Comparison of ENCODE assay signal across 16 mouse cellular contexts in the genomic region with DNA sequence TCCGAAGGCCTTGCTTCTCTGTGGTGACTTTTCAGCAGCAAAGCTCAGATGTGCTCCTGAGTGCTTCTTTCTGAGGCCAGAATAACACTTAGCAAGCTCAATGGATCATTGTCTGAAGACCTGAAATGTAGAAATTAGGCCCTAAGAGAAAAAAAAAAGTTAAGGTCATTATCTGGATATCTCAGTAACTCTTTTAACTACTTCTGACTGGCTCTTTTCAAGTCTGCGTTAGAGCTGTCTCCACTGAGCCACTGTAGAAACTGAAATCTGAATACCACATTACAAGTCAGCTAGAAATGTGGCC. TPM values are rescaled to one million over a fixed set of nuclear protein-coding genes. Genes with fewer than 3 reads are reported as not detected.
DNase-seq lines count a peak whose midpoint lies in the region; ATAC-seq and TF ChIP-seq lines count a peak whose summit lies in the region.
"Had no signal": no experiment of that assay in that cellular context is flagged by ENCODE, and none has a peak within 500 bp of the region (broad histone marks: within the 10 kb centered on the region; RNA-seq: fewer than 3 reads in every experiment).

No protein-coding gene starts in this region.

- no peak for ATAC-seq in heart, postnatal 0 days (ENCODE audit: insufficient read depth, low read depth)
- no peak for ATAC-seq in heart, embryonic 11.5 days (replicated peaks; ENCODE audit: insufficient number of reproducible peaks, low FRiP score, low TSS enrichment)
- ATAC-seq in limb, embryonic 11.5 days (ENCODE audit: insufficient number of reproducible peaks, low FRiP score, low TSS enrichment, low read depth) = no peak
- ATAC-seq: liver, postnatal 0 days had no signal

- no peak for TF ChIP-seq POLR2A in testis, adult 2 months (IDR thresholded peaks at IDR 0.05; ENCODE audit: control insufficient read depth, low read depth, low read length)

- H3K27me3 ChIP-seq in heart, postnatal 0 days (ENCODE audit: control insufficient read depth, insufficient read depth, low read length) = no peaks in the 10 kb centered on the region
- H3K27me3 ChIP-seq in heart, embryonic 11.5 days (ENCODE audit: control insufficient read depth, insufficient read depth, low read length) = no peaks in the 10 kb centered on the region
- H3K27me3 ChIP-seq in testis, adult 2 months (ENCODE audit: control insufficient read depth, insufficient read depth, low read length) = no peaks in the 10 kb centered on the region
- H3K27me3 ChIP-seq in limb, embryonic 11.5 days (ENCODE audit: control insufficient read depth, insufficient read depth, low read length) = no peaks in the 10 kb centered on the region
- H3K27me3 ChIP-seq: forebrain, embryonic 15.5 days; hindbrain, embryonic 13.5 days; midbrain, embryonic 15.5 days had no signal

- no peak overlapping the region for H3K4me3 ChIP-seq in heart, postnatal 0 days (ENCODE audit: low read depth, low read length)
- no peak overlapping the region for H3K4me3 ChIP-seq in heart, embryonic 11.5 days (ENCODE audit: low read depth, low read length)
- no peak overlapping the region for H3K4me3 ChIP-seq in testis, adult 2 months (ENCODE audit: control insufficient read depth, low read depth, low read length)
- H3K4me3 ChIP-seq in limb, embryonic 11.5 days (ENCODE audit: low read depth, low read length) = no peak overlapping the region
- H3K4me3 ChIP-seq: forebrain, embryonic 15.5 days; hindbrain, embryonic 13.5 days; midbrain, embryonic 15.5 days; myocyte had no signal

- no peaks in the 10 kb centered on the region for H3K36me3 ChIP-seq in heart, postnatal 0 days (replicated peaks; ENCODE audit: control insufficient read depth, insufficient read depth, low read length)
- H3K36me3 ChIP-seq in heart, embryonic 11.5 days (ENCODE audit: control insufficient read depth, insufficient read depth, low read length) = no peaks in the 10 kb centered on the region
- H3K36me3 ChIP-seq in testis, adult 2 months (ENCODE audit: control insufficient read depth, insufficient read depth, low read length) = no peaks in the 10 kb centered on the region
- no peaks in the 10 kb centered on the region for H3K36me3 ChIP-seq in limb, embryonic 11.5 days (ENCODE audit: control insufficient read depth, insufficient read depth, low read length)
- H3K36me3 ChIP-seq: forebrain, embryonic 15.5 days; hindbrain, embryonic 13.5 days; midbrain, embryonic 15.5 days had no signal

- H3K27ac ChIP-seq in heart, postnatal 0 days (ENCODE audit: low read depth) = peak overlapping the region; percentile 57
- H3K27ac ChIP-seq in heart, embryonic 11.5 days (ENCODE audit: low read depth, low read length) = no peak overlapping the region
- H3K27ac ChIP-seq in testis, adult 2 months (ENCODE audit: control insufficient read depth, insufficient read depth, low read depth, low read length) = peak overlapping the region; percentile 13; the same call in 1 of the 2 replicates
- H3K27ac ChIP-seq in limb, embryonic 11.5 days (replicated peaks; ENCODE audit: low read depth, low read length) = peak overlapping the region; percentile 80
- H3K27ac ChIP-seq: hindbrain, embryonic 13.5 days; midbrain, embryonic 15.5 days; stomach, postnatal 0 days had no signal

- no peak overlapping the region for H3K9ac ChIP-seq in heart, postnatal 0 days (replicated peaks; ENCODE audit: low read depth, low read length)
- H3K9ac ChIP-seq in heart, embryonic 11.5 days (ENCODE audit: low read depth, low read length) = no peak overlapping the region
- H3K9ac ChIP-seq in limb, embryonic 11.5 days (ENCODE audit: low read length) = no peak overlapping the region
- H3K9ac ChIP-seq: forebrain, embryonic 15.5 days; hindbrain, embryonic 13.5 days; liver, postnatal 0 days; midbrain, embryonic 15.5 days had no signal

- no peak for TF ChIP-seq CTCF in heart, postnatal 0 days (IDR thresholded peaks at IDR 0.05; ENCODE audit: low read depth)
- TF ChIP-seq CTCF in testis, adult 2 months (IDR thresholded peaks at IDR 0.05; ENCODE audit: control insufficient read depth, insufficient read depth, insufficient replicate concordance, low read depth, low read length) = no peak

- WGBS in heart, postnatal 0 days = 67% methylated on average over 2 of the region's 2 CpGs
- 58% methylated on average over 2 of the region's 2 CpGs for WGBS in heart, embryonic 11.5 days (ENCODE audit: insufficient replicate concordance)
- WGBS in limb, embryonic 11.5 days = 44% methylated on average over 2 of the region's 2 CpGs

- H3K4me2 ChIP-seq in heart, postnatal 0 days (ENCODE audit: low read depth, low read length) = no peak overlapping the region
- no peak overlapping the region for H3K4me2 ChIP-seq in heart, embryonic 11.5 days
- H3K4me2 ChIP-seq in limb, embryonic 11.5 days (ENCODE audit: low read depth, severe bottlenecking) = no peak overlapping the region
- H3K4me2 ChIP-seq: forebrain, embryonic 15.5 days; hindbrain, embryonic 13.5 days; midbrain, embryonic 15.5 days had no signal

- H3K9me3 ChIP-seq in heart, postnatal 0 days (replicated peaks; ENCODE audit: control insufficient read depth, low read length) = no peaks in the 10 kb centered on the region
- H3K9me3 ChIP-seq in heart, embryonic 11.5 days (replicated peaks; ENCODE audit: control insufficient read depth, low read length) = no peaks in the 10 kb centered on the region
- H3K9me3 ChIP-seq in limb, embryonic 11.5 days (ENCODE audit: control insufficient read depth, low read length) = no peaks in the 10 kb centered on the region
- H3K9me3 ChIP-seq: forebrain, embryonic 15.5 days; hindbrain, embryonic 13.5 days; midbrain, embryonic 15.5 days had no signal

- H3K4me1 ChIP-seq in heart, postnatal 0 days (ENCODE audit: control insufficient read depth, insufficient read depth) = no peaks in the 10 kb centered on the region
- 0 out of 2 replicates have a peak, but pooled peaks cover 3% of the 10 kb centered on the region for H3K4me1 ChIP-seq in heart, embryonic 11.5 days (ENCODE audit: control insufficient read depth, insufficient read depth, low read length)
- no peaks in the 10 kb centered on the region; the same call in 1 of the 2 replicates for H3K4me1 ChIP-seq in testis, adult 2 months (ENCODE audit: control insufficient read depth, insufficient read depth, low read length)
- H3K4me1 ChIP-seq in limb, embryonic 11.5 days (ENCODE audit: control insufficient read depth, insufficient read depth, low read length) = no peaks in the 10 kb centered on the region

- no peak for TF ChIP-seq EP300 in heart, postnatal 0 days (IDR thresholded peaks at IDR 0.05; ENCODE audit: low read depth)

- DNase-seq in heart, postnatal 0 days (ENCODE audit: low spot score) = no peak
- no peak for DNase-seq in testis, postnatal 14 days (ENCODE audit: low spot score)
- DNase-seq in limb, embryonic 11.5 days (ENCODE audit: low spot score) = no peak
- no peak for DNase-seq in c-Kit-positive CD71-positive TER-119-positive erythroid progenitor cells, embryonic 14.5 days (ENCODE audit: low spot score)
- DNase-seq in yolk sac, embryonic 10.5 days (ENCODE audit: low spot score) = no peak
- DNase-seq: cerebellum, adult 9-10 months; liver, postnatal 0 days; right cerebral cortex, postnatal 4 days; thymus, postnatal 25 days had no signal

RNA-seq across cellular contexts. Expression of a gene that starts 33.8 kb away (rescaled TPM):
- total RNA-seq in heart, postnatal 0 days (2014; rRNA removed; ENCODE audit: low replicate concordance) = 13.9 and 20.9 TPM in 2 replicates
- 33.9 and 40.4 TPM in 2 replicates for polyA plus RNA-seq in heart, postnatal 0 days (2015; fragmentation: Nextera tagmentation; extraction: Ambion mirVana)
- 23.2 and 24.7 TPM in 2 replicates for polyA plus RNA-seq in heart, embryonic 11.5 days (2014; fragmentation: Nextera tagmentation; extraction: Ambion mirVana)
- polyA plus RNA-seq in testis, adult 2 months (2012; rRNA removed) = 3.0 and 3.6 TPM in 2 replicates
- 20.6 and 24.6 TPM in 2 replicates for polyA plus RNA-seq in limb, embryonic 11.5 days (2014; fragmentation: Nextera tagmentation; extraction: Ambion mirVana)
